Mouse (Mus musculus) CD4-positive helper T cell, adult 2 months (primary cell): ENCODE measurements at regions not wholly inside any gene's neighbourhood (a gene's known extent, or its start where the extent isn't known, plus 50 kb on each side); places are given as distances from the start of the nearest gene placed in this dataset.

Experiments used
- DNase-seq: peaks from one replicate; pipeline ENCODE4 v3.0.0-alpha.2; 2012; ENCODE audit warnings: low read depth, missing footprints, low spot score

GRCm38 (mm10) chr15:61927385-61928120, 1004.7 kb upstream of the A1bg start:
- no peak for DNase-seq

GRCm38 (mm10) chr15:61920041-61920440, 997.2 kb upstream of the A1bg start:
- DNase-seq: no peak

DNA sequence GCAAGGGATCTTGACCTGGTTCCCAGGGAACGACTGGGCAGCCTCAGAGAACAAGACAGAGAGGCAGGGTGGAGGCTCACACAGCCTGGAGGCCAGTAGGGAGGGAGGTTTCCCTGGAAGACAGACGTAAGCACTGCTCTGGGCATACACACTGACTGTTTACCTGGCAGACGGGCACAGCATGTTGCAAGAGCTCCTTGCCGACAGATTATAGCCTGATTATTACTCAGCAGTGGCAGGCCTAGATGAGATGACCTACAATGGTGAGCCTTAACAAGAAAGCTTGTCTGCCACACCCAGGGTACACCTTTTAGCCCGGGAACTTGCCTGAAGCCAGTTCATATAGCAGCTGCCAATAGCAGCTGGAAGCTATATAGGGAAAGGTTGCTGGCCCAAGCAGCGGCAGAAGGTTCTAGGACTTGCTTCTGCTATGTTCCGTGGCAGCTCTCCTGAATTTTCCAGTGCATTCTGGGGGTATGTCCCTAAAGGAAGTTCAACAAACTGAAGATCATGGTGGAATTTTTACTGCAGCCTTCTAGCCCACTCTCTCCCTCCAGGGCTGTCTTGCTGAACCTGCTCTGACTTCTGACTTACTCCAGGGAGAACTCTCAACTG, 990.8 kb upstream of the A1bg start:
- DNase-seq: no peak

- no peak for DNase-seq
These were observed 982.5 kb upstream of the A1bg start for GRCm38 (mm10) chr15:61905165-61905845.

DNA sequence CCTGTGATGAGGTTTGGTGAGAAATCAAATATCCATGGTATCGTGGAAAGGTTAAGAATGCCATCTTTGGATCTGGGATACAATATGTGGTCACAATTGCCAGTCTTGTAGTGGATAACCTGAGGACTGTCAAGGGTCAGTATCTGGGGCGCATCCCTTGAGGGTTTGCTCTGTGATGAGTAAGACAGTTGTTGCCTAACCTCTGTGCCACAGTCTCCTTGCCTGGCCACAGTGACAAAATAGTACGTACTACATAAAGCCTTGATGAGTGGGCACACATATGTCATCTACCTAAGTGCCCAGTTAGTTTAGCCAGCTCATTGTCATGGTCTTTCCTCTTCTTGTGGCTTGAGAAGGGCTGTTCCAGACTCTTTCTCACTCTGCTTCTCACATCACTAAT, 977.0 kb upstream of the A1bg start:
- DNase-seq: no peak

GRCm38 (mm10) chr15:61897566-61897965, 974.8 kb upstream of the A1bg start:
- DNase-seq: no peak

DNA sequence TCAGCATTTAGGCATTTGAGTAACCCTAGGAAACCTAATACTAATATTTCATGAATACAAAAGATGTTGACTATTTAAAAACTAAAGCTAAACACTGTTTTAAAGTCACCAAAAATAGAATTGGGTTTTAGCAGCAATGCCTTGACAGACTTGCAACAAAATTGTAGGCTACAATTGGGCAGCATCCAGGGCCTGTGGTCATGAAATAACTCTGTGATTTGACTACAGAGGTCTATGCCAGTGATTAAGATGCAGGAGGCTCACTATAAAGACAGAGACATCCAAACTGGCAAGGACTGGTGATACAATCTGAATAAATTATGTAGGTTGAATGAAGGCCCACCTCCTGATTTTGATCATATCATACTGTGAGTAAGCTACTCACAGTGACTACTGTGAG, 967.5 kb upstream of the A1bg start:
- DNase-seq: no peak

- DNase-seq: no peak
These were observed 965.9 kb upstream of the A1bg start for GRCm38 (mm10) chr15:61888569-61889326.

GRCm38 (mm10) chr15:61879408-61879807, 956.6 kb upstream of the A1bg start:
- DNase-seq: no peak

GRCm38 (mm10) chr15:61873047-61873446, 950.2 kb upstream of the A1bg start:
- no peak for DNase-seq

DNA sequence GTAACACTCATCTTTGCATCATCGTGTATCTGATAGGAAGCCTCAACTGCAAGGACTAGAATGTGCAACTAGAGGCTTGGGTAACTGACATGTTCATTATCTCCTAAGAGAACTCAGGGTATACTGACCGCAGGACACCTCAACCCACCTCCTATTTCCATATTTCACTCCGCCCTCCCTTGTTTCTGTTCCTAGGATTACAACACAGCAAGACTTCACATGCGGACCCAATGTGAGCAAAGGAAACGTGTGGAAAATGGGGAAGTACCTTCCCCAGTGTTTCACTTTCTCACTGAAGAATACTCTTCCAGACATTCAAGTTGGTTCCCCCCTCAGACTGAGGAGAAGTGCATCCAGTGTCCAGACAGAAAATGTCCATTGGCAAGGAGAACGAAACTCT, 937.9 kb upstream of the A1bg start:
- no peak for DNase-seq

GRCm38 (mm10) chr15:61855880-61856279, 933.1 kb upstream of the A1bg start:
- DNase-seq: no peak

GRCm38 (mm10) chr15:61812671-61813070, 889.9 kb upstream of the A1bg start:
- no peak for DNase-seq

DNA sequence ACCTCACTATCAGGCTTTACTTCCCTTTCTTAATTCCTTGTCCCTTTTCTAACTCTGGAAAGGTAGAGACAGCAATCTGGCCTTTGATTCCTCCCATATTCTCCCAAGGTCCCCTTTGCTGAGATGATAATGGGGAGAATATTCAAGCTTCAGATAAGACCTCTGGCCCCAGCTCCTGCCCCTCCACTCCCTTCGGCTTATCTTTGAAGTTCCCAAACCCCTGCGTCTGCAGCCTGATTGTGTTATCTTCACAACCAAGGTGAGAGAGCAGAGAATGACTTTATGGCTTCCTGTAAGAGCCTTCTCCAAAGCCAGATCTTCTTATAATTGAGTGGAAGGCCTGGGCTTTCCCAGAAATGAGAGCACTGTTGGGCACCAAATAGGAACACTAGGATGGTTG, 882.6 kb upstream of the A1bg start:
- DNase-seq: no peak

DNA sequence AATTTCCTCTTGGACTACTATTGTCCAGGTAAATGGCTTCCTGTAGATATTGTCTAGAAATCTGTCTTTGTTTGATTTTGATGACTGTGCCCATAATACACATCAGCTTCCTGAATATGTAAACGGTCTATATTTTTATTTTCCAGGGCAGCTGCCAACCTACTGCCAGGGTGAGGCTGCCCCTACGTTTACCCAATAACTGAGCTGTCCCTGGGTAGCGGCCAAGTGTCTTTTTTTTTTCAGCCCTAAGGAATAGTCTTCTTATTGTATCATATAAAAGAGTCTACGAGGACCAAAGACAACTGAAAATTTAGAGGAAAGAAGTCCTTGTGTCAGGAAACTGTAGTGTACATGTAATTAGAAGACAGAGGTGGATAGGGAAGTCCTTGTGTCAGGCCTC, 877.3 kb upstream of the A1bg start:
- no peak for DNase-seq

DNA sequence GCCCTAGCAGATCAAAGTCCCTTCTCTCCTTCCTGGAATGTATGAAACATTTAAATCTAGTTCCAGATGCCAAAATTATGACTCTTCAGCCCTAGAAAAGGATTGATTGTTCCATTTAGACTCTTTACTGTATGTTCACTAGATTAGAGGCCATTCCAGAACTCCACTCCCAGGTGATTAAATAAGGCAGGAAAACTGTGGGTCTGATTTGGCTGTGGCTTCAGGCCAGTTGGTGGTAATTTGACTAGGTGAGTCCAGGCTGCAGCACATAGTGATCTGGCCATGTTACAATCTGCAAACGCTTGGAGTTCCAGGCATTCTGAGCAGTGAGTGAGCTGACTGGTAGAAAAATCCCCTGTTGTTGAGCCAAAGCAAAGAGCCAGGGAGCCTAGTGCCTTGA, 875.0 kb upstream of the A1bg start:
- no peak for DNase-seq

DNA sequence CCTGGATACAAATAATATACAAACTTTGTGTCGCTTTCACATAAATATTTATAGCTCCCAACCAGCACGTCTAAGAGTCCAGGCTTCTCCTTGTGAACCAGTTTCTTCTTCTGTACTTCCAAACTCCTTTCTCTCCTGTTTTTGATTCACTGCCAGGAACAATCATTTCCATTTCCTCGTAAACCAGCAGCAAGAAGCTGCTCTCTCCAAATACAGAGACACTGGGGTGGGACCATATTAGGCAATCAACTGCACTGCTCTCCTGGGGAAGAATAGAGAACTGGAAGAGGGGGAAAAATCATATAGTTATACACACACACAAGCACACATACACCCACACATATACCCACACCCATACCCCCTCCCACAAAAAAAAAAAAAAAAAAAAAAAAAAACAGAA, 871.7 kb upstream of the A1bg start:
- DNase-seq: no peak

GRCm38 (mm10) chr15:61789847-61790562, 867.2 kb upstream of the A1bg start:
- no peak for DNase-seq

GRCm38 (mm10) chr15:61787046-61787445, 864.2 kb upstream of the A1bg start:
- DNase-seq: no peak

- no peak for DNase-seq
These were observed 858.7 kb upstream of the A1bg start for GRCm38 (mm10) chr15:61781531-61781930.

DNA sequence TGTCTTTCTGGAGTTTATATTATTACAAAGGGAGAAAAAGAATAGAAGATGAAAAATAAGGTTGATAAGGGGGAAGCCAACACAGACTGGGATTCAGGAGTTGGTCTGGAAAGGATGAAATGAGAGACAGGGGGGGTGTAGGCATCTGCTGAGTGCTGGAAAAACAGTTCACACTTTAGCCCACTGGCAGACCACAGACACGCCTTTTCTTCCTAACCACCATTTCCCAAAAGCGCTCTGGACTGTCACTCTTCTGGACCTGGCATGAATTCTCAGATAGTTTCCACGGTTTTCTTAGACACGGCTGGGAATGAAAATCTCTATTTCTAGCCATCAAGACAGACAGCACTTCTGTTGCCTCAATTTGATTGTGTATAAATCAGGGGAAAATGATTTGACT, 850.2 kb upstream of the A1bg start:
- no peak for DNase-seq
